Mouse (Mus musculus) left cerebral cortex, adult 8-10 months (tissue): Measurements from ENCODE around the gene Zbtb38. TPM values are rescaled to one million over a fixed set of nuclear protein-coding genes. Genes with fewer than 3 reads are reported as not detected.

Source experiments
- DNase-seq, 2 experiments: peaks; one replicate each; pipeline ENCODE4 v3.0.0; 2022; ENCODE audit warnings: low spot score in 2 of 2
- total RNA-seq, 4 experiments: library from RNA; stranded (reverse); gene quantifications; 2 replicates each; pipeline ENCODE4 v1.2.4; 2022

Zbtb38 gene
- total RNA-seq, 4 experiments from 2014 or later, result 57.7 to 67.6 (median 63.7) TPM

DNA sequence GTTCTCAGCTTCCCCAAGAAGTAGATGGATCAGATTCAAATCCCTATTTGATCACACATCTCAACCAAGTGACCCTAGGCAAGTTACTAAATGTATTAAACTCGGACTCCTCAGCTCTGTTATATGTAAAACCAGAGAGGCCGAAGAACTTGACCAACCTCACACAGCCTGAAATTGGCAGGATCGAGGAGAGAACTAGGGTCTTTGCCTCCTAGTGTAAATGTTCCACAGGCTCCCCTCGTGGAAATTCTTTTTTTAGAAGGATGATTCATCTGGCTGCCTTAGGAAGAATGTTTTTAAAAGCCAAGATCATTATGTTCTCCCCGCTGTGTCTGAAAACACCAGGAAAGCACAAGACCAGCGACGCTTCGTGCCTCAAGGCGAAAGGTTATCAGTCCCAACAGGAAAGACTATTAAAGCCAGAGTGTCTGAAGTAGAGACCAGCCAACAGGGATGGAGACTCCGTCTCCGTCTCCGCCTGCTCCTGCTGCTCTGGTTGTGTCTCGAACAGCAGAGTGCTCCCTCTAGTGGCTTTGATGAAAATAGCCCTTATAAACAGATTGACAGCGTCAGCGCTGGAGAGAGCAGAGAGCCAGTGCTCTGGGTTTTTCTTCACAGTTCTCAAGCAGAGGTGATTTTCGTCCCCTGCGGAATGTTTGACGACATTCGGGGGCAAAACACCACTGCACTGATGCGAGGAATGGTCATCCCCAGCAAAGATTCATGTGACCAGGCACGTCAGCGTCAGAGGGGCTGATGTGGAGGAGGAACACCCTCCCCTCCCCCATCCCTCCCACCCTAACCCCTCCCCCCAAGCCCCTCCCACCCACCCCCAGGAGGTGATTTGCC, 6.3 kb upstream of the Zbtb38 start:
- DNase-seq, result peak; percentile 44 to 64

DNA sequence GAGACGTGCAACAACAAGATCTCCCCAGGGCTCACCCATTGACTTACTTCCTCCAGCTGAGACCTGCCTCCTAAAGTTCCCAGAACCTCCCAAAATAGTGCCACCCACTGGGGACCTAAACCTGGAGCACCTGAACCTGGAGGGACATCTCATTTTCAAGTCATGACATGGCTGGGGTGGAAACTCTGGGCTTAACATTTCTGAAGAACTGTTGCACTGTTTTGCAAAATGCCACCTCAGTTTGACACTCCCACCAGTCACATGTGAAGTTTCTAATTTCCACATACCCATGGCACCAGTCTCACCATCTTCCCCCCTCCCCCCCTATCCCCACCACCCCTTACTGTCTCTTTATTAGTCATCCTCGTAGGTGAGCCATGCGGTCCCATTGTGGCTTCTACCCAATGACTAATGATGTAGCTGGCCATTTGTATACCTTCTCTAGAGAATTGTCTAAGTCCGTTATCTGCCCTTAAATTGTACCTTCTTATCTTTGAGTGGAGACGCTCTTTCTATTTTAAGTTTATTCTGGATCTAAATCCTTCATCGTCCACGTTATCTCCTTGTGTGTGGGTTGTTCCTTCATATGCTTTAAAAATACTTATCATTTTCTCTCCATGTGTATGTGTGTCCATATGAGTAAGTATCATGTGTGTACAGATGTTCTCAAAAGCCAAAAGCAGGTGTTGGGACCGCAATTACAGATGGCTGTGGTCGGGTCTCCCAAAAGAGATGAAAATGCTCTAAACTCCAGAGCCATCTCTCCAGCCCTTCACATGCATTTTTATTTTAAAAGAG, 4.2 kb upstream of the Zbtb38 start:
- no peak for DNase-seq

DNA sequence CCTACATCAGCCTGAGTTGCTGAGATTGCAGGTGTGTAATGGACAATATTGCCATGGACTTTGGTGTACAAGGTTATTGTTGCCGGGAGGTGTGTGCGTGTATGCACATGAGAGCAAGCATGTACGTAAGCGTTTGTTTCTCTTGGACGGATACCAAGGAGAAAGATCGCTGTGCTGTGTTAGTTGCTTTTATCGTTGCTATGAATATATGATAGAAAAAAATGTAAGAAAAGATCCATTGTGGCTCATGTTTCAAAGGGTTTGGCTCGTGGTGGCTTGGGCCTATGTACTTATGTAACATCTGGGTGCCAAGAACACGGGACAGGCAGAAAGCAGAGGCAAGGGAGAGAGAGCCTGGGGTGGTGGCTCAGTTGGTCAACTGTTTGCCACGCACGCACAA, 3.1 kb upstream of the Zbtb38 start:
- DNase-seq, result no peak

DNA sequence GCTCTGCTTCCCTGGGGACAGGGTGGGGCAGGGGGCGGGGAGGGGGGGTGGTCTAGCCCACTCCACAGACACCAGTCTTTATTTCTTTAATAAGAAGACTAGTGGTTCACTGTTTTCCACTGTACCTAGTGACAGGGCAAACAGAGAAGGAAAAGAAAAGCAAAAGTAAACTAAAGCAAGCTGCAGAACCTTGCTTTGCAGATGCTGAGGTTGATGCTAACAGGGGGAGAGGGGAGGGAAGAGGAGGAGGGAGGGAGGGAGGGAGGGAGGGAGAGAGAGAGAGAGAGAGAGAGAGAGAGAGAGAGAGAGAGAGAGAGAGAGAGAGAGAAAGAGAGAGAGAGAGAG, 2.0 kb upstream of the Zbtb38 start:
- no peak for DNase-seq

DNA sequence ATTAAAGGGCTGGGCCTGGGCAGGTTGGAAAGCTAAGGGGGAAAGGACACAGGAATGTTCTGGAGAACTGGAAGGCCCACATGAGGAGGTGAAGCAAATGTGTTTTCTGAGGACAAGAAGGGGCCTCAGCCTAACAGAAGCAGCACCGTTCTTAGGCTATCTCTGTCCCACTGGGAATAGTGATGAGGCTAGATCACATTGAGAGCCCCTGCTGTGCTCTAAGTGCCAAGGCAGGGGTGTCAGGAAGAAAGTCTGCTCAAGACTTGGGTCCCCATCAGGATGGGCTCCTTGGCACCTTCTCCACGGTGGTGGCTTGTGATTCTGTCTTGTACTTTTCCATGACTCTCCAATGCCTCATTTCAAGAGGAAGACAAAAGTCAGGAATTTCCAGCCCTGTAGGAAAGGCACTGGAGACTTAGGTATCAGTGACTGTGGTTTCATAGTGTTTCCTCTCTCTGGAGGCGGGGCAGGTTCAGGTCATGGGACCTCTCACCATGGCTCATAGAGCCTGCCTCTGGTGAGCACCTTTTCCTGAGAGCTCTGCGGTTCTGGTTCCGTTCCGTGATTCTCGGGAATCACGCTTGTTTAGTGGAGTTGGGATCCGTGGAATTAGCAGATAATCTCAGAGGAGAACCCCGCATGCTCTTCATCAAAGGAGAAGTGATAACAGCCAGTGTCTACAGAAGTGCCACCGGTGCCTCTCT, 1.4 kb upstream of the Zbtb38 start:
- DNase-seq, result no peak

DNA sequence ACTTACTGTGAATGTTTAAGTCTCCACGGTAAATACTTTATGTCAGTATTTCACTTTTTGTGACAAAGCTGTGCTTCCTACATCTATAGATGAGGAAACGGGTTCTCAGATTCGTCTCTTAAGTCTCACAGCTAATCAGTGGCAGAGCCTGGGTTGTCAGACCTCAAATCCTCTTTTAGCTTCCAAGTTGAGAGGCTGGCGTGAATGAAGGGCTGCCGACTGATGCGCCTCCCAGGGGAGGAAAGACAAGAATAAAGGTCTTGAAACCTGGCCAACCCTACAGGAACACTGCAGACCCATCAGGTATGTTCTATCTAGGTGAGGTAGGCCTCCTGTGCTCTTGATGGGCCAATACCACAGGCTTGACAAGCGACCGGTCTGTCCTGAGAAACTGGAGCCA, 761 bp upstream of the Zbtb38 start:
- DNase-seq, result no peak

DNA sequence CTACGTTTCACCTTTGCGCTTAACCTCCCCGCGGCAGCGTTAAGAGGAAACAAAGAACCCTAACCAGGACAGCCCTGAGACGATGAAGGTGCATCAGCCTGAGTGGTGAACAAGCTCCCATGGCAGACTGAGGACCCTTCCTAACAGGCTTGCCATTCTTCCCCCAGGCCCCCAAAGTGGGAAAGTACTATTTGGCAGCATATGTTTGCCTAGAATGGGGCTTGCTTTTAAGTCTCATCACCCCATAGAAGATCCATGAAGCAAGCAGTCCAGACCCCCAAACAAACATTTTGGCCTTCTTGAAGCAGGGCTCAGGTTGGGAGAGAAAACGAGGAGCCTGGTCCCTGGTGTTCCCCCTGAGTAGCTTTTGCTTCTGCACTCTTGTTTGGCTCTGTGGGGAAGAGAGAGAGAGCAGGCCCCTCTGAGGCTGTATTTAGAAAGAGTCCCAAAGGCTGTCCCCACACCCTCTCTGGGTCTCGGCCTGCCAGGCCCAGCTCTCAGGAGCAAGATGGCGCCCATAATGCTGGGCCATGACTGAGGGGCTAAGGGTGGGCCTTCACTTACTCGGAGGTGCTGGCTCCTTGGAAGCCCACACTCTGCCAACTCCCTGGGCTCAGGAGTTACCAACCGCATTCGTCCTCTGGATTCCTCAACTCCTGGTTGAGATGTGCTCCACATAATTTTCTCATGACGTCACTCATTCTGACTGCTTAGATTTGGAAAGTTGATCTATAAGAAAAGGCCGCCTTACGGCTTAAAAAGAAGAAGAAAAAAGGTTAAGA, 619 bp downstream of the Zbtb38 start:
- no peak for DNase-seq

DNA sequence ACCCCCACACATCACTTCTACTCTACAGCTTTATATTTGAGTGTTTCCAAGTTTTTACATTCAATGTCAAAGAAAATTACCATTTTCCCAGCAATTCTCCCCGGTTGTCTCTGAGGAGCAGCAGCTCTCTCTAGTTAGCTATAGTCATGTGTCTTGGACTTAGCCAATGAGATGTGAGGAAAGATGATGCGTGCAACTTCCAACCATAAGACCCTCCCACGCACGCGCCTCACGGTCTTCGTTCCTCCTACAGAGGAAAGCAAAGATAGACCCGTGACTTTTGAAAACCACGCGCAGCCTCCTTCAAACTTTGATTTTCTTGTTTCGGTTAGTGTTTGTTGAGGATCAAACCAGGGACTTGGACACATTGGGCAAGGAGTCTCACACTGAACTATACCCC, 2.0 kb downstream of the Zbtb38 start:
- no peak for DNase-seq

DNA sequence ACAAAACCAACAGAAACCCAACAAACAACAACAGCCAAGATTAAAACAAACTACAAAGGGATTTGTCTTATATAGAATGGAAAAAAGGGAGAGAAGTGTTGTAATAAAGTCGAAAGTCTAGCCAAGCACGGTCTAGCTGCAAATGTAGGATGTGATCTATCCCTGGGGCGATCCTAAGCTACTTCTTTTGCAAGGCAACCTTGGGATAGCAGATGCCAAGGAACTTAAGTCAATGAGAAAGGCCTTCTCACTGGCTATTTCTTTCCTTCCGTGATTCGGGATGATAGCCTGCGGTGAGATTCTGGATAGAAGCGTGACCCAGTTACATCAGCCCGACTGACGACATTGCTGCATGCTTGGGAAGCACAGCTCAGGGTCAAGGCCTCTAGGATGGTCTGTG, 6.1 kb downstream of the Zbtb38 start:
- DNase-seq, result no peak

DNA sequence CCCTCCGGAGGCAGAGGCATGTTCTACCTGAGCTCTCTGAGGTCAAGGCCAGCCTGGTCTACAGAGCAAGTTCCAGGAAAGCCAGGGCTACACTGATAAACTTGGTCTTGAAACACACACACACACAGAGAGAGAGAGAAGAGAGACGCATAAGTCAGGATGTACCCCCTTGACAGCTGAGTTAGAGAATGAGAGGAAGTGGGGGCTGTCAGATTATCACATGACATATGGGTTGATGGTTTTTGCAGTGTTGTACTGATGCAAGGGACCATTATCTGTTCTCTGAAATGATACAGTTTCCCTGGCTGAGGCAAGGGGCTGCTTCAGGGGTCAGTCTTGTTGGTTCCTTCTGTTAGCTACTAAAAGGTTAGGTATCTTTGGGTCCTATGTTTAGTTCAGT, 7.7 kb downstream of the Zbtb38 start:
- no peak for DNase-seq

DNA sequence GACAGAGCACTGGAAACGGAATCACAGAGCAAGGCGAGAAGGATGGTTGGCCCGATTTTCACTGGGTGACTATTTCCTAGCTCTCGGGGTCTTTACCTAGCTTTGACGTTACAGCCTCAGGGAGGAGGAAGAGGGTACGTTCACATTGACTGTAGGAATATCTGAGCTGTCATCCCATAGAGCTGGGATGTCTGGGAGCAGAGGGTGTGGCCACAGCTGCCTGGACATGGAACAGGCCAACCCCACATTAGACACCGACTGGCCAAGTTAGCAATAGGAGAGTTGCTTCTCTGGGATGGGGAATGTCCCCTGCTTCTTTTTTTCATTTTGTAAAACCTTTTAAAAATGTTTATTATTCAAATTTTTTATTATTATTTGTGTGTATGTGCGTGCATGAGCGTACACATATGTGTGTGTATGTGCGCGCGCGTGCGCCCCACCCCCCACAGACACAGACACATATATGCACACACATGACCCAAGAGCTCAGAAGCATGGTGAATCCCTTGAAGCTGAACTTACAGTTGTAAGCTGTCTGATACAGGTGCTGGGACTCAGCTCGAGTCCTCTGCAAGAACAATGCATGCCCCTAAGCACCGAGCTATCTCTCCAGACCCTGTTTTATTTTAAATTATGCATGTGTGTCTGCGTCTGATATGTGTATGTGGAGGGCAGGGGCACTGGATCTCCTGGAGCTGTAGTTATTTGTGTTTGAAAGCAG, 11.1 kb downstream of the Zbtb38 start:
- no peak for DNase-seq

DNA sequence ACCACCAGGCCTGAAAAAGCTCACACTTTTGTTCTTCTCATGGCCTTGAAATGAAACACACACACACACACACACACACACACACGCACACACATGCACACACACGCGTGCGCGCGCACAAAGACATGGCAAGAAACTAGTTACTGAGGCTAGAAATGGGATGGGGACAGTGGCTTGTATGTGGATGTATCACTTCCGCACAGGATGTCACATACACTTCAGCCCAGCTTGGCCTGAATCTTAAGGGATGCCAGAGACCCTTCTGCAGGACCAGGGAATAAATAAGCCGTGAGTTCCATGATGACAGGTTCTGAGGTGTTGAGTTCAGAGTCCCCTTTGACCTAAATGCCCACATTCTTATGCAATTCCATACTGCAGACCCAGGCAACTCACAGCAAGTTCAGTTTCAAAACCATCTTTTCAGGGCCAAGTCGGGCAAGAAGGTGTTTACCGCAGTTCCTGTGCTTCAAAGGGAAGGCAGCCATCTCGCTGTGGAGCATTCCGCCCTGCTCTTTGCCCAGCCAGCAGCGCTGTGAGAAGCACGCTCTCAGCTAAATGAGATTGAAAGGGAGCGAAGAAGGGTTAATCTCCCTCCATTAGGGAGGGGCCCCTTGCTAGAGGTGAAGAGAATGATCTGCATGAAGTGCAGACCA, 11.8 kb downstream of the Zbtb38 start:
- DNase-seq, result no peak

DNA sequence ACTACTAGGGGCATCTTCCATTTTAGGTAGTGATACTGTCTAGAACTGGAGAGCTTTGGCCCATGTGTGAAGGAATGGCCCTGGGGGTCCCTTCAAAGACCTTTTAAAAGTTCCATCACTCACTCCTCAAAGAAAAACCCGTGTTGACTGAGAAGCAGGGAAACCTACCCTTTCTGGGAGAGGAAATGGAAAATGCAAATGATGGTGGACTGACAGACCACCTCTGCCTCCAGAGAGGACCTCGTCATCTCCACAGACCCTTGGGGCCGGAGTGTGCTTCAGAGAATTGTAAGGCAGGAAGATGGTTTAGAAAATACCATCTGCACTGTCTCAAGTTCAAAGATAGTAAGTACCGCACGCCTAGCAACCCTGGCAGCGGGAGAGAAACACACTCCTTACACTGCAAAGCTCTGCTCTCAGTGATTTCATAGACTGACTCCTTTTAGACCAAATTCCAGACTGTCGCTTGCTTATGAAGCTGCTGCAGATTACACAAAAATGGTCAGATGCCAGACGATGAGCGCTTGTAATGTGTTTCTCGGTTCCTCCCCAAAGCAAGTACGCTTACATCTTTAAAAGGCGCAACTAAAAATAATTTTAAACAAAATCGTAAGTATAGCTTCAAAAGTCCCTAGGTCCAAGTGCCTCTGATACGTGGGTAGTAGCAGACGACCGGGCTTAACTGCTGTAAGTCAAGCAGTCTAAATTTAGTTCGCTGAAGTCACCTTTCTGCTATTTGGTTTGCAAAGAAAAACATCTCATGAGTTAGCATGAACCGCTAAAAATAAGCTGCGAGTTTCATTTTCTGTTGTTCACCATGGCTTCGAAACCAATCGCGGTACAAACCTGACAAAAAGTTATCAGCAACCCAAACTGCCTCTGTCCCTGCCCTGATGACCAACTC, 12.6 kb downstream of the Zbtb38 start:
- DNase-seq, result peak in 1 of 2 experiments; percentile 53

DNA sequence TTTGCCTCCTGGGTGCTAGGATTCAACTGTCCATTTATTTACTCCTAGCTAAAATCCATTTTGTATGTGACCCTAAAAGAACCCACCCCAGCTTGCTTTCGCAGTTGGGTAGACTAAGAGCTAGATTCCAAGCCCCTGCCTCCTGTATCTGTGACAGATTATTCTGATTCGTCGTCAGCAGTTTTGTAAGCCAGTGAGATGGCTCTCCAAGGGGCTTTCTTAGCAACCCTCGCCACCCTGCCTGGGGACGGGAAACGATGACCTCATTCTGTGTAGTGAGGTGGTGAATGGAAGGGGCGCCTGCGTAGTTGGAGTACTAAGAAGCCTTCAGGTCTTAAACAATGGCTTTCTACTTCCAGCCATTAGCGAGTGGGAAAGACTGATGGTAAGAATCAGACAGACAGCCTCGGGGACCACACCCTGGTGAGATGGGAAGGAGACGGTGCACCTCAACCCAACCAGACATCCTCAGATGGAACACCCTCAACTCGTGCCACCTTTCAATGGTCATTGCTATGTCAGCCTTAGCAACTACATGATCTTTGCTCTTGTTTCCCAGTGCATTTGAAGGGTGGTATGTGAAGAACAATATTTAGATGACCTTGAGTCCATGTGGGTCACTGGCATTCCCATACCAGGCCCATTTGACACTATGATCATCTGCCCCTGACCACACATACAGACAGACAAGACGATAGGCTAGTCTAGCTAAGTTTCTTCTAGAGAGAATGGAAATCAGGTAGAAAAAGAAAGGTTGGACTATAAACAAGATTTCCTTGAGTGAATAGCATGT, 13.9 kb downstream of the Zbtb38 start:
- DNase-seq, result no peak

DNA sequence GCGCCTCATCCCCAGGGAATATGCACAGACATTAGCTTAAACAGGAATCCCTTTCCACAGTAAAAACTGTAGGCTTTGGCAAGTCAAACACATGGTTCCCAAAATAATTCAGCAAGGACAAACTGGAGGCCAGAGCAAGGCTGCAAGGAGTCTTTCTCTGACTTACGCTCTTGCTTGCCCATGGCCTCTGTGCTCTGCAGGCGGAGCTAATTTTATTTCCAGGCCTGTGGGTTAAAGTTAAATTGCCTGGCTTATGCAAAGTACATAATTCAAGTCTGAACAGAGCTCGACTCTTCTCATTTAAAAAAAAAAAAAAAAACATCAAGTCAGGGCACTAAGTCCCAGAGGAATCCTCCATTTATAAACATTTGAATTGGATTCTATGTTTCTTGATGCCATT, 16.7 kb downstream of the Zbtb38 start:
- no peak for DNase-seq

DNA sequence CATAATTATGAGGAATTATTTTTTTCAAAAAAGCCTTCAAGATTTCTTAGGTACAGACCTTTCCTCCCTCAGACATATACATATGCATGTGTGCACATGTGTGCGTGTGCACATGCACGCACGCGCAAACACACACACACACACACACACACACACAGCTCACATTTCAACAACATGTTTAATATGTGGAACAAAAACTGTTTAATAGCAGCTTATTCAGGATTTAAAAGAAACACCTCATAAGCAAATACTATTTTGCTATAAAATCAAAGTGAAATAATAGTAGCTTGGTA, 19.3 kb downstream of the Zbtb38 start:
- no peak for DNase-seq

DNA sequence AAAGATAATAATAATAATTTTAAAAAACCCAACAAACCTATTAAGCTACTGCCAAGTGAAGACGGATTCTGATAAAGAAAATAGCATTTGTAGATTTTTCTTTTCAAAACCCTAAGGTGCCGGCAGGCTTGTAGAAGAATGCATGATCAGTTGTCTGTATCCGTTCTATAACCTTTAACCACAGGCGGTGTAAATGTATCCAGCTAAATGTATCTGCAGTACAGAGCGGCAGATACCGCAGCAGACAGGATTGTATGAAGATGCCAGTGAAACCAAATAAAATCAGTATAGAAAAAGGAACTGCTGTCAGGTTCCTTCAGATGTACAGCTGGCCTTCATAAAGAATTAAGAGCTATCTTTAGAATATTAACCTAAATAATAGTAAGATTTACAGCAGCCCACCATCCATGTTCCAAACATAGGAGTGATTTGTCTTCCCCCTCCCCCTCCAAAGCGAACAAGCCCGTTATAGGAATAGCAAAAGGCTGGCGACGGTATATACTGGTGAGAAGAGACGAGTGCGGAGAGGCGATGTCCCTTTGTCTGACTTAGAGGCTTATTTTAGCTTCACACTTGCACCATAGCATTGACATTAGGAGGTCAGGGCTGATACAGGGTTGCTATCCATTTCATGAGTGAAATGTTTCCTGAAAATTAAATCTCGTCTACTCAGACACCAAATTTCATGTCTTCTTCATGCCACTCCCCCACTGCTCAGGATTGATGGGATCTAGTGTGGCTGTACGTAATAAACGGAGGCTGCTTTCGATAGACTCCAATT, 19.8 kb downstream of the Zbtb38 start:
- DNase-seq, result no peak
